Mouse (Mus musculus) cerebral cortex, adult 2 months (tissue): ENCODE data around the gene Rbmy.

Source experiments
- WGBS: fragments of 180-500 bp; shearing (Covaris S2); methylation state at CpG from one replicate; pipeline ENCODE4 v1.1.7; 2018; 5-methylcytosine and 5-hydroxymethylcytosine counted together

Gene Rbmy

DNA sequence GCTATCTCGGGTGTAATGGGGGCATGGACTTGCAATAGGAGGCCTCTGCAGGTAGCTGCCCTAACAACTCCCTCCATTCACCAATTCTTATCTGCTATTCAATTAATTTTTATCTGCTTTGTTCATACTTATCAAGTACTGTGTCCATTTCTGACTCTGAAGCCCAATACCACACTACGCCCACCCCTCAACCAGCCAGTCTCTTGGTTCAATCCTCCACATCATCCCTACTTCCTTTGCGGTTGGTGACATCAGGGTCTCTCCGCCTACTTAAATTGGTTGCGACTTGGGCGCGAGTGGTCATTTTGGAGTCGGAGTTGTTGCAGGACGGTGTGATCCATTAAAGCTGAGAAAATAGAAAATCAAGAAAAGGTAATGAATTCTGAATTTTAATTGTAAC is at the start of gene Rbmy, which contains the start of gene Gm10256:
TSS of gene Rbmy (plus strand) at position 301 of the 400 bp plus-strand sequence.
TSS of gene Gm10256 (plus strand) at position 320 of the 400 bp plus-strand sequence.
- no CpG with 5 or more reads among the region's 9 CpGs for WGBS

DNA sequence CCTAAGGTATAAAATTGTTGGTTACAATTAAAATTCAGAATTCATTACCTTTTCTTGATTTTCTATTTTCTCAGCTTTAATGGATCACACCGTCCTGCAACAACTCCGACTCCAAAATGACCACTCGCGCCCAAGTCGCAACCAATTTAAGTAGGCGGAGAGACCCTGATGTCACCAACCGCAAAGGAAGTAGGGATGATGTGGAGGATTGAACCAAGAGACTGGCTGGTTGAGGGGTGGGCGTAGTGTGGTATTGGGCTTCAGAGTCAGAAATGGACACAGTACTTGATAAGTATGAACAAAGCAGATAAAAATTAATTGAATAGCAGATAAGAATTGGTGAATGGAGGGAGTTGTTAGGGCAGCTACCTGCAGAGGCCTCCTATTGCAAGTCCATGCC is 34.4 kb upstream of the Rbmy start, which contains the start of gene Gm4064:
TSS of gene Gm4064 (minus strand) at position 101 of the 400 bp plus-strand sequence.
- no CpG with 5 or more reads among the region's 8 CpGs for WGBS
